Mouse (Mus musculus): Measurements from ENCODE around the gene Ttbk2.

GRCm38 (mm10) chr2:120852626-120853025 is 2.2 kb upstream of the Ttbk2 start:
- TF ChIP-seq POLR2A (IDR thresholded peaks at IDR 0.05; ENCODE audit: extremely low read depth, insufficient read depth, low read length), result no peak
- TF ChIP-seq CTCF (IDR thresholded peaks at IDR 0.05; ENCODE audit: extremely low read depth, insufficient read depth, low read length), result no peak

All from cortical plate, adult 2 months (tissue).